Mouse (Mus musculus) lung, postnatal 0 days (tissue): ENCODE measurements at regions not wholly inside any gene's neighbourhood (a gene's known extent, or its start where the extent isn't known, plus 50 kb on each side); places are given as distances from the start of the nearest gene placed in this dataset.

Experiments
- CTCF ChIP-seq: IDR thresholded peaks from 2 replicates; pipeline ENCODE4 v1.5.1; 2016; ENCODE audit warnings: antibody characterized with exemption, mild to moderate bottlenecking
- EP300 ChIP-seq: IDR thresholded peaks from 2 replicates; pipeline ENCODE4 v1.6.1; 2016; ENCODE audit warnings: antibody characterized with exemption, mild to moderate bottlenecking, control low read depth

DNA sequence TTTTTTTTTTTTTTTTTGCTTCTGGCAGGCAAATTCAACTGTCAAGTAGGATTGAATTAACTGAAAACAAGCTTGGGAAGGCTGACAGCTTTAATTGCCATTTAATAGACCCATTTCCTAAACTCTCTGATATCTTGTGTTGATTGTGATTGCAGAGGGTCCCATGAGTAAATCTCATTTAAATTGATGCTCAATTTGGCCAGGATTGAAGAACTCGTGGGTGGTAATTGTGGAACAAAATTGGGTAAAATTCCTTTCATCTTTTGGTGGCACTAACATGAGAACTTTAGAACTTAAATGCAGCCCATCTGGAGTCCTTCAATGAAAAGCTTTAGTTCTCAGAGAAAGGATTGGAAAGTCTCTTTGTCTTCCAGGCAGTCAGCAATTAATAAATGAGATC is 287.7 kb upstream of the Nbea start:
- TF ChIP-seq CTCF (no peak), EP300 (no peak)
